Mouse (Mus musculus) limb, embryonic 15.5 days (tissue): ENCODE measurements around the gene Shroom1. TPM values are rescaled to one million over a fixed set of nuclear protein-coding genes. Genes with fewer than 3 reads are reported as not detected.

Experiments used
- ATAC-seq: fragments of 200-750 bp; cut with Nextera tagmentation; 2 replicates; pipeline ENCODE4 v1.8.0; 2017; ENCODE audit warnings: low read depth, moderate TSS enrichment; ENCODE audit not compliant: insufficient number of reproducible peaks, low FRiP score, low TSS enrichment
- H3K27ac ChIP-seq: fragments of 300-500 bp; sonication (generic); 2 replicates; pipeline ENCODE4 v1.5.1; 2015; ENCODE audit warnings: moderate library complexity, mild to moderate bottlenecking, inconsistent platforms
- H3K27me3 ChIP-seq: fragments of 300-500 bp; sonication (generic); 2 replicates; pipeline ENCODE4 v1.6.1; 2015; ENCODE audit warnings: inconsistent platforms
- H3K36me3 ChIP-seq: fragments of 300-500 bp; sonication (generic); 2 replicates; pipeline ENCODE4 v1.6.1; 2015; ENCODE audit warnings: inconsistent platforms
- H3K4me1 ChIP-seq: fragments of 300-500 bp; sonication (generic); 2 replicates; pipeline ENCODE4 v1.6.1; 2015; ENCODE audit warnings: inconsistent platforms
- H3K4me2 ChIP-seq: fragments of 300-500 bp; sonication (generic); 2 replicates; pipeline ENCODE4 v1.6.1; 2015; ENCODE audit warnings: mild to moderate bottlenecking, inconsistent platforms
- H3K4me3 ChIP-seq: fragments of 300-500 bp; sonication (generic); 2 replicates; pipeline ENCODE4 v1.5.1; 2015; ENCODE audit warnings: mild to moderate bottlenecking, inconsistent platforms
- H3K9ac ChIP-seq: fragments of 300-500 bp; sonication (generic); 2 replicates; pipeline ENCODE4 v1.6.1; 2015; ENCODE audit warnings: inconsistent platforms
- H3K9me3 ChIP-seq: fragments of 300-500 bp; sonication (generic); 2 replicates; pipeline ENCODE4 v1.6.1; 2016; ENCODE audit warnings: inconsistent platforms
- WGBS: fragments of 180-500 bp; shearing (Covaris S2); methylation state at CpG from one replicate; pipeline ENCODE4 v1.1.7; 2015; 5-methylcytosine and 5-hydroxymethylcytosine counted together
- polyA plus RNA-seq: library from polyadenylated mRNA; unstranded; fragments of >200 nt; fragmentation: Nextera tagmentation; extraction: Ambion mirVana; gene quantifications from 2 replicates; pipeline ENCODE4 v1.2.1, GENCODE M21; 2015

The Shroom1 gene
- polyA plus RNA-seq, 1 experiment from 2014 or later, result 4.6 TPM

- Histone ChIP-seq H3K9ac (no peak within 1 kb of the TSS), H3K9me3 (no peaks in the 10 kb centered on the region), H3K27me3 (peaks cover 49% of the 10 kb centered on the region), H3K27ac (0 out of 2 replicates have a peak within 1 kb of the TSS, but pooled peaks have one; percentile 27), H3K4me3 (peak within 1 kb of the TSS; percentile 19), H3K36me3 (no peaks in the 10 kb centered on the region), H3K4me1 (peaks cover 27% of the 10 kb centered on the region), H3K4me2 (peak within 1 kb of the TSS; percentile 44)
- 4% methylated on average over 29 of the region's 29 CpGs for WGBS
- peak; percentile 57; the same call in 1 of the 2 replicates for ATAC-seq
Observed at GRCm38 (mm10) chr11:53469968-53470695, 13.1 kb downstream of the Shroom1 start, which contains the start of gene Gm9837. Gene Gm9837, minus strand, starts transcription at chr11:53470479.

GRCm38 (mm10) chr11:53472709-53473108, 15.7 kb downstream of the Shroom1 start:
- Histone ChIP-seq H3K9ac (no peak overlapping the region), H3K27ac (no peak overlapping the region), H3K4me1 (peaks cover 15% of the 10 kb centered on the region), H3K27me3 (peaks cover 53% of the 10 kb centered on the region), H3K9me3 (no peaks in the 10 kb centered on the region), H3K4me3 (no peak overlapping the region), H3K36me3 (no peaks in the 10 kb centered on the region), H3K4me2 (no peak overlapping the region)
- ATAC-seq, result no peak
- WGBS, result 83% methylated on average over 3 of the region's 3 CpGs

- no peaks in the 10 kb centered on the region for H3K9me3 ChIP-seq
- 35% methylated on average over 8 of the region's 8 CpGs for WGBS
- H3K36me3 ChIP-seq, result no peaks in the 10 kb centered on the region
- H3K4me3 ChIP-seq, result no peak overlapping the region
- peaks cover 20% of the 10 kb centered on the region for H3K4me1 ChIP-seq
- no peak for ATAC-seq
- no peak overlapping the region for H3K27ac ChIP-seq
- no peak overlapping the region for H3K9ac ChIP-seq
- no peak overlapping the region for H3K4me2 ChIP-seq
- H3K27me3 ChIP-seq, result peaks cover 77% of the 10 kb centered on the region
Observed at GRCm38 (mm10) chr11:53475620-53476019, 18.6 kb downstream of the Shroom1 start.

GRCm38 (mm10) chr11:53477833-53478232, 20.8 kb downstream of the Shroom1 start:
- WGBS, result 26% methylated on average over 7 of the region's 7 CpGs
- peaks cover 82% of the 10 kb centered on the region for H3K27me3 ChIP-seq
- H3K4me1 ChIP-seq, result peaks cover 19% of the 10 kb centered on the region
- no peaks in the 10 kb centered on the region for H3K9me3 ChIP-seq
- no peak overlapping the region for H3K27ac ChIP-seq
- no peak for ATAC-seq
- no peaks in the 10 kb centered on the region for H3K36me3 ChIP-seq
- H3K4me2 ChIP-seq, result no peak overlapping the region
- H3K4me3 ChIP-seq, result no peak overlapping the region
- H3K9ac ChIP-seq, result no peak overlapping the region

- WGBS, result 6% methylated on average over 79 of the region's 79 CpGs
- H3K27me3 ChIP-seq, result peaks cover 81% of the 10 kb centered on the region
- peak overlapping the region; percentile 18; the same call in 1 of the 2 replicates for H3K9ac ChIP-seq
- no peaks in the 10 kb centered on the region for H3K36me3 ChIP-seq
- H3K27ac ChIP-seq, result no peak overlapping the region
- H3K9me3 ChIP-seq, result no peaks in the 10 kb centered on the region
- H3K4me3 ChIP-seq, result peak overlapping the region; percentile 44
- peak overlapping the region; percentile 85 for H3K4me2 ChIP-seq
- peaks cover 19% of the 10 kb centered on the region for H3K4me1 ChIP-seq
- ATAC-seq, result no peak
Observed at GRCm38 (mm10) chr11:53478383-53479170, 21.6 kb downstream of the Shroom1 start.

GRCm38 (mm10) chr11:53479171-53479782, 22.3 kb downstream of the Shroom1 start:
- Histone ChIP-seq H3K9ac (peak overlapping the region; percentile 18; the same call in 1 of the 2 replicates), H3K4me2 (peak overlapping the region; percentile 85), H3K36me3 (no peaks in the 10 kb centered on the region), H3K4me3 (peak overlapping the region; percentile 44), H3K27me3 (peaks cover 77% of the 10 kb centered on the region), H3K4me1 (peaks cover 19% of the 10 kb centered on the region), H3K27ac (no peak overlapping the region), H3K9me3 (no peaks in the 10 kb centered on the region)
- ATAC-seq, result no peak
- 1% methylated on average over 62 of the region's 62 CpGs for WGBS

GRCm38 (mm10) chr11:53479783-53480301, 22.8 kb downstream of the Shroom1 start, which contains the start of the genes Gm9945 and Sowaha:
Gene Gm9945, plus strand, starts transcription at chr11:53480166.
Gene Sowaha, minus strand, starts transcription at chr11:53480274.
- Histone ChIP-seq H3K9ac (peak within 1 kb of the TSS; percentile 18; the same call in 1 of the 2 replicates), H3K36me3 (no peaks in the 10 kb centered on the region), H3K4me1 (peaks cover 19% of the 10 kb centered on the region), H3K27me3 (peaks cover 72% of the 10 kb centered on the region), H3K4me2 (peak within 1 kb of the TSS; percentile 85), H3K9me3 (no peaks in the 10 kb centered on the region), H3K27ac (no peak within 1 kb of the TSS), H3K4me3 (peak within 1 kb of the TSS; percentile 44)
- ATAC-seq, result no peak
- WGBS, result 3% methylated on average over 40 of the region's 40 CpGs

- H3K27me3 ChIP-seq, result peaks cover 64% of the 10 kb centered on the region
- no peak overlapping the region for H3K4me2 ChIP-seq
- no peak overlapping the region for H3K4me3 ChIP-seq
- H3K36me3 ChIP-seq, result no peaks in the 10 kb centered on the region
- H3K9ac ChIP-seq, result no peak overlapping the region
- H3K9me3 ChIP-seq, result no peaks in the 10 kb centered on the region
- H3K4me1 ChIP-seq, result peaks cover 19% of the 10 kb centered on the region
- WGBS, result 67% methylated on average over 4 of the region's 4 CpGs
- no peak for ATAC-seq
- no peak overlapping the region for H3K27ac ChIP-seq
Observed at GRCm38 (mm10) chr11:53481088-53481730, 24.2 kb downstream of the Shroom1 start.

- Histone ChIP-seq H3K4me2 (no peak overlapping the region), H3K27me3 (peaks cover 59% of the 10 kb centered on the region), H3K4me3 (no peak overlapping the region), H3K9ac (no peak overlapping the region), H3K36me3 (no peaks in the 10 kb centered on the region), H3K4me1 (peaks cover 32% of the 10 kb centered on the region), H3K27ac (no peak overlapping the region), H3K9me3 (no peaks in the 10 kb centered on the region)
- 63% methylated on average over 9 of the region's 9 CpGs for WGBS
- ATAC-seq, result no peak
Observed at GRCm38 (mm10) chr11:53483159-53483891, 26.3 kb downstream of the Shroom1 start.

- 43% methylated on average over 3 of the region's 3 CpGs for WGBS
- Histone ChIP-seq H3K9me3 (no peaks in the 10 kb centered on the region), H3K27ac (no peak overlapping the region), H3K36me3 (no peaks in the 10 kb centered on the region), H3K4me2 (no peak overlapping the region), H3K4me3 (no peak overlapping the region), H3K4me1 (peaks cover 13% of the 10 kb centered on the region), H3K9ac (no peak overlapping the region), H3K27me3 (peaks cover 35% of the 10 kb centered on the region)
- no peak for ATAC-seq
Observed at GRCm38 (mm10) chr11:53485719-53486118, 28.7 kb downstream of the Shroom1 start.
